Mouse (Mus musculus) cerebellum, postnatal 36 days (tissue): Measurements from ENCODE around the gene E030030I06Rik.
"Not testable (repeated sequence)": the region's sequence is repeated elsewhere in the genome, so short reads cannot be mapped to it uniquely, and the experiment has no call there.

Experiments
- DNase-seq, 2 experiments: peaks; one replicate each; pipeline ENCODE4 v3.0.0; 2021 to 2022; ENCODE audit warnings: mixed read lengths in 2 of 2

Gene E030030I06Rik

GRCm38 (mm10) chr10:22149073-22149690, at the start of gene E030030I06Rik:
TSS of gene E030030I06Rik (minus strand) at chr10:22149270.
- DNase-seq: peak; percentile 9 to 19

DNA sequence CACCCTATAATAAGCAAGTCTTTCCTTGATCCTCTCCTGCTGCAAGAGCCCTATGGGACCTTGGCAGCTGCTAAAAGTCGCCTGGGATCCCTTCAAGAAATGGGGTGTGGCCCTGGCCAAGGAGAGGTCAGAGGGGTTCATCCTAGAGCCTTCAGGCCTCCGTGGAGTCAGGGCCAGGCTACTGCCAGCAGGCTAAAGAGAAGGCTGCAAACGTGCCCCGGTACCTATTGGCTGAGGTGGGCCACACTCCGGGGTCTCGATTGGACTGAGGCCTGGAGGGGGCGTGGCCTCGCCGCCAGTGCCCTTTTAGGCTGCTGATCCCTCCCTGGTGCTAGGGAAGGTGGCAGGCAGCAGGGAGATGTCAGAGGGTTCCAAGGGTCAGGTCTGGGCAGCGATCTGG, 42.0 kb upstream of the E030030I06Rik start:
- DNase-seq: not testable (repeated sequence)

DNA sequence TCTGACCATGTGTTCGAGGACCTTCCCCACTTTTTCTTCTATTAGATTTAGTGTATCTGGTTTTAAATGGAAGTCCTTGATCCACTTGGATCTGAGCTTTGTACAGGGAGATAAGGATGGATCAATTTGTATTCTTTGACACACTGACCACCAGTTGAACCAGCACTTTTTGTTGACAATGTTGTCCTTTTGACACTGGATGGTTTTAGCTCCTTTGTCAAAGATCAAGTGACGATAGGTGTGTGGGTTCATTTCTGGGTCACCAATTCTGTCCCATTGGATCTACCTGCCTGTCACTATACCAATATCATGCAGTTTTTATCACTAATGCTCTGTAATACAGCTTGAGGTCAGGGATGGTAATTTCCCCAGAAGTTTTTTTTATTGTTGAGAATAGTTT, 27.4 kb upstream of the E030030I06Rik start:
- DNase-seq: not testable (repeated sequence)

DNA sequence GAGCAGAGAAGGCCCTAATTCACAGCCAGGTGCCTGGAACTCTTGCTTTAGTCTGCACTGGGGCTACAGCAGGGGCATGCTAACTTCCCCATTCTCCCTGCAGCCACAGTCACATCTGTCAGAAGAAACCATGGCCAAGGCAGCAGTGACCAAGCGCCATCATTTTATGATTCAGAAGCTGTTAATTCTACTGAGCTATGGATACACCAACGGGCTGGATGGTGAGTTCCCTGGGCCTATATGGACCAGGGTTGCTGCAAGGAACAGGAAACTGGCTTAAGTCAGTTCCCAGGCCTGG, 25.1 kb upstream of the E030030I06Rik start:
- DNase-seq: not testable (repeated sequence)

- not testable (repeated sequence) for DNase-seq
These were observed 24.5 kb upstream of the E030030I06Rik start for GRCm38 (mm10) chr10:22173335-22174189.

GRCm38 (mm10) chr10:22172431-22173334, 23.6 kb upstream of the E030030I06Rik start:
- not testable (repeated sequence) for DNase-seq

DNA sequence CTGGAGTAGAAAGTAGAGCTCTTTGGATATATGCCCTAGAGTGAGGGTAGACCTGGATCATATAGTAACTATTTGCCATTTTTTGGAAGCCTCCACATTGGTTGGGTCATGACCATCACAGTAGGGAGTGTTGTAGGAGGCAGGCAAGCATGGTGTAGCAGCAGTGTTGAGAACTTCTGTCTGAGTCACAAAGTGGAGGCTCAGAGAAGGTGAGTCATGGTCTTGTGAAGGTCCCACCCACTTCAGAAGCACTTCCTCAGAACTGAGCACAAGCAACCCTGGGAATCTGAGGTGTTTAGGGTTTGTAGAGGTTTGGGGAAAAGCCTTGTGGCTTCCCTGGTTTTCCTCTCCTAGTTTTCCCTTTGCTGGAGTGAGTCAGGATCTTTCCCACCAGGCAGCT, 20.0 kb upstream of the E030030I06Rik start:
- DNase-seq: not testable (repeated sequence)

DNA sequence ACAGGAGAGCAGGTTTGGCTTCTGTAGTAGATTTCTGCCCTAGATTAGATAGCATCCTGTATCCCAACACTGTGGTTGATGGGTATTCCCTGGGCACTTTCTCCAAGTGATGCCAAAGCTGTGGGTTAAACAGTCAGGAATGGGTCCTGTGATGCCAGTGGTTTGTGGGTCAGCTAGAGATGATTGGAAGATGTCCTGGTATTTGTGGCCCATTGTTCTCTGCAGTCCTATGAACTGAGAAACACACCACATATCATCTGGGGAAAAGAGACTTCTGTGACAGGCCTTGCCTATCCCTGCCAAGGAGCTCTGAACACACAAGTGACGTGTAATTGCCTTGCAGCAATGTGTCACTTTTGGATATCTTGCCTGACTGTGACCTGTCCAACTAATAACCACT, 18.0 kb upstream of the E030030I06Rik start:
- DNase-seq: not testable (repeated sequence)

DNA sequence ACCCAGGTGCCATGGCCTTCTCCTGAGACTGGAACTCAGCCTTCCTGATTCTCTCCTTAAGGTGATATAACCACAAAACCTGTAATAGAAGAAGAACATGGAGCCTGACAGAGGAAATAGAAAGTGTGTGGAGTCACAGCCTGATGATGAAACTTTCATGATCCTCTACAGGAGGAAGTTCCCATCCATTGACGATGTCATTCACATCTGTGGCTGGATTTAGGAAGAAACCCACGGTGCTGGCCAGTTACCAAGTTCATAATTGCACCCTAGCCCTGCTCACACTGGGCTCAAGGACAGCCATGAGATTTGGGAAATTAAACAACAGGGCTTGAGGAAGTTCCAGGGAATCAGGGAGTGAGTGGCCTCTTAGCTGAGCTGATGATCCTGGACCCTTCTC, 17.0 kb upstream of the E030030I06Rik start:
- not testable (repeated sequence) for DNase-seq

DNA sequence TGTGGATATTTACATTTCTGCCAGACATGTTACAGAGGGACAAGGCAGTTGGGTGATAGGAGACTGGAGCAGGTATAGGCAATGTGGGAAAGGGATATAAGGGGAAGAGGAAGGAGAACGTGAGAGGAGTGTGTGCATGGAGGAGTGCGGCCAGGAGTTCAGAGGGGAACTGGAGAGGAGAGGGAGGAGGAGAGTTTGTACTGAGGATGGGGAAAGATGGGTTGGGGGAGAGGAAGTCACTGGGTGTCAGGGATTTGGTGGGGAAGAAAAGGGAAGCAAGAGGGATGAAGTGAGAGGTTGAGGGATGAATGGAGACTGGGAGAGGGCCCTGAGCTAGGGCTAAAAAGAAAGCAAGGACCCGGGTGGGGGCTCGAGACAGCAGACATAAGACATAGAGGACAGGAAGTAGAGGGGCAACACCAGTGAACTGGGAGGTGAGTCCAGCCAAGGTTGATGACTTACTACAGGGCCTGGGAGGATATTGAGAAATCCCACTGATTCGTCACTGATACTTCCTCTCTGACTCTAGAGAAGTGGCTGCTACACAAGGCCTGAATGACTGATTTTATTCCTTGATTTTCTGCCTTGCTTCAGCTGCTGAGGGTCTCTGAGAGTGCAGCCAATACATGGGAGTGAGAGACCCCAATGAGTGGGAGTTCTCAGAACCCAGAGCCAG, 16.4 kb upstream of the E030030I06Rik start:
- DNase-seq: not testable (repeated sequence)

GRCm38 (mm10) chr10:22163705-22164583, 14.9 kb upstream of the E030030I06Rik start:
- DNase-seq: peak; percentile 73 to 75

DNA sequence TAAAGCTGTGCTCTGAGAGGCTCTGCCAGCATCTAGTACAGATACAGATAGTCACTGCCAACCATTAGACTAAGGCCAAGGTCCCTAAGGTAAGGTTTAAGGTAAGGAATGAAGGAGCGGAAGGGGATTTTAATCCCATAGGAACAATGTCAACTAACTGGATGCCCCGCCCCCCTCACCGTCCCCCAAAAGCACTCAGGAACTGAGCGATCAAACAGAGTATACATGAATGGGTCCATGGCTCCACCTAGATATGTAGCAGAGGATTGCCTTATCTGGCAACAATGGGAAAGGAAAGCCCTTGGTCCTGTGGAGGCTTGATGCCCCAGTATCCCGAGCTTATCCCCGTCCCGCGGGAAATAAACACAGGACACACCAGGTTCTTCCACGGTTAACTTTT, 14.2 kb upstream of the E030030I06Rik start:
- DNase-seq: not testable (repeated sequence)

- no peak for DNase-seq
These were observed 10.6 kb upstream of the E030030I06Rik start for GRCm38 (mm10) chr10:22159581-22160140.

- DNase-seq: no peak
These were observed 10.1 kb upstream of the E030030I06Rik start for GRCm38 (mm10) chr10:22159131-22159561.

DNA sequence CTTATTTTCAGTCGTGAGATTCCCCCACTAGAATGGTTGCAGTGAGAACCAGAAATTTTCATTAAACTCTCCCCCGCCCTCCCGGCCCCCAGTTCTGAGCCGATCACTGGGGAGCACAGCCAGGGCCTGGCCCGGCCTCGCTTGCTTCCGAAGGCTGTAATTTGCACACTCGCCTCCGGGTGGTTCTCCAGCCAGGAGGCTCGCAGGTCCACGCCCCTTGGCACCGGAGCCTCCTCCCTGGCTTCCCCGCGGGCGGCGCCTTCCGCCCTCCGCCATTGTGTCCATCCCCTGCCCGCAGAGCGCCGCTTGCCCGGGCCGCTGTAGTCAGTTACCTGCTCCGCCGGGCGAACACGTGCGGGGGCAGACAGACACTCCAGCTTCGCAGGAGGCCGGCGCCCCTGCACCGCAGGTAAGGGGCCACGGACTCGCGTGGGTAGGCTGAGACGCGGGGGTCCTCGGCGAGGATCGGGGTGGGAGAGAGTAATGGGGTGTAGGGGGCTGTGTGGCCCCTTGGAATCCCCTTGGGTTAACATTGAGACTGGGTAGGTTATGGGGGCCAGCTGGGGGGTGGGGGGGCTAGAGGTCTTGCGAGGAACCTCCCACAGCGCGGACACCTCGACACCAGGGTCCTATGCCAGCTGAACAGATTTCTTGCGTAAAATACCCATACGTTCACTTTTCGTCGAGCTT, 9.4 kb upstream of the E030030I06Rik start, which contains the start of the genes Raet1e and H60b:
Gene Raet1e, plus strand, starts transcription at position 260 of the 690 bp plus-strand sequence.
Gene H60b, plus strand, starts transcription at position 277 of the 690 bp plus-strand sequence.
- DNase-seq: peak in 1 of 2 experiments; percentile 17

- no peak for DNase-seq
These were observed 6.1 kb upstream of the E030030I06Rik start for GRCm38 (mm10) chr10:22154871-22155799.

DNA sequence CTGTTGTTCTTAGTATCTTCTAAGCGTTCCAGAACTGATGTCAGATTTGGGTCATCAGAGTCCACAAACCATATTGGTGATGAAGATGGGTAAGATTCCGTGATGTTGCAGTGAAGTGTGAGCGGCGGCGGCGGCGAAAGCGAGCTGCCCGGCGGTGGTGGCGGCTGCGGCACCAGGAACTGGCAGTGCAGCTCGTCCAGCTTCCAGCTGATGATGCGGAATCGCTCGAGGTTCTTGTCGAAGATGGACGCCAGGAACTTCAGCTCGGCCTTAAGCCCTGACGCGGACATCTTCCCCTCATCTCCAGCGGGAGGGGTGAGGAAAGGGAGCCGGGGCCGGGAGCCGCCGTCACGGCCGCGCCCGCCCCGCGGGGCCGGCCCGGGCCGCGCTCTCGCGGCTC, 5.1 kb upstream of the E030030I06Rik start:
- peak in 1 of 2 experiments; percentile 19 for DNase-seq

GRCm38 (mm10) chr10:22153147-22153690, 4.1 kb upstream of the E030030I06Rik start:
- DNase-seq: not testable (repeated sequence)
